Mouse (Mus musculus) cerebellum, adult 18-20 months (tissue): ENCODE measurements around the gene Majin.

ENCODE experiments used
- DNase-seq, 2 experiments: peaks; one replicate each; pipeline ENCODE4 v3.0.0; 2021

Majin gene

GRCm38 (mm10) chr19:6184131-6184530 is at the start of gene Majin:
Gene Majin, plus strand, starts transcription at chr19:6184388.
- DNase-seq, result no peak

- DNase-seq, result no peak
Measured at GRCm38 (mm10) chr19:6136397-6136796, 47.8 kb upstream of the Majin start.

GRCm38 (mm10) chr19:6139701-6140100 is 44.5 kb upstream of the Majin start:
- peak; percentile 39 to 48 for DNase-seq

- no peak for DNase-seq
Measured at GRCm38 (mm10) chr19:6140374-6140677, 43.9 kb upstream of the Majin start.

- DNase-seq, result peak; percentile 91 to 93
Measured at GRCm38 (mm10) chr19:6140678-6141393, 43.4 kb upstream of the Majin start, which contains the start of gene Batf2. Gene Batf2, plus strand, starts transcription at chr19:6140983.

GRCm38 (mm10) chr19:6141394-6141749 is 42.8 kb upstream of the Majin start, which contains the start of gene Arl2:
Gene Arl2, minus strand, starts transcription at chr19:6141548.
- peak; percentile 85 to 86 for DNase-seq

GRCm38 (mm10) chr19:6144842-6145241 is 39.3 kb upstream of the Majin start:
- no peak for DNase-seq

GRCm38 (mm10) chr19:6155174-6155573 is 29.0 kb upstream of the Majin start:
- no peak for DNase-seq

GRCm38 (mm10) chr19:6156372-6156771 is 27.8 kb upstream of the Majin start:
- DNase-seq, result no peak

- peak; percentile 31 to 36 for DNase-seq
Measured at GRCm38 (mm10) chr19:6157220-6157619, 27.0 kb upstream of the Majin start.

GRCm38 (mm10) chr19:6163872-6164547 is 20.2 kb upstream of the Majin start:
- DNase-seq, result no peak

GRCm38 (mm10) chr19:6166750-6167149 is 17.4 kb upstream of the Majin start:
- DNase-seq, result no peak

GRCm38 (mm10) chr19:6171215-6171614 is 13.0 kb upstream of the Majin start:
- no peak for DNase-seq

GRCm38 (mm10) chr19:6174771-6175170 is 9.4 kb upstream of the Majin start:
- peak in 1 of 2 experiments; percentile 32 for DNase-seq

GRCm38 (mm10) chr19:6178775-6179174 is 5.4 kb upstream of the Majin start:
- DNase-seq, result no peak

GRCm38 (mm10) chr19:6181629-6182028 is 2.6 kb upstream of the Majin start:
- DNase-seq, result no peak

GRCm38 (mm10) chr19:6182534-6182933 is 1.7 kb upstream of the Majin start:
- DNase-seq, result peak; percentile 57 to 68

- no peak for DNase-seq
Measured at GRCm38 (mm10) chr19:6204265-6204664, 20.1 kb downstream of the Majin start.

- DNase-seq, result no peak
Measured at GRCm38 (mm10) chr19:6206716-6207115, 22.5 kb downstream of the Majin start.

- DNase-seq, result no peak
Measured at GRCm38 (mm10) chr19:6216046-6216705, 32.0 kb downstream of the Majin start.

- DNase-seq, result no peak
Measured at GRCm38 (mm10) chr19:6218606-6219005, 34.4 kb downstream of the Majin start.

GRCm38 (mm10) chr19:6226135-6226534 is 41.9 kb downstream of the Majin start, which contains the start of gene Gpha2:
Gene Gpha2, plus strand, starts transcription at chr19:6226380.
- no peak for DNase-seq

GRCm38 (mm10) chr19:6226763-6227162 is 42.6 kb downstream of the Majin start:
- DNase-seq, result no peak

GRCm38 (mm10) chr19:6227864-6228263 is 43.7 kb downstream of the Majin start:
- DNase-seq, result no peak
